Mouse (Mus musculus): ENCODE measurements around the gene Zfp112. TPM values are rescaled to one million over a fixed set of nuclear protein-coding genes. Genes with fewer than 3 reads are reported as not detected.

Zfp112 gene
- total and polyA plus RNA-seq, 3 experiments = 0.05 to 0.22 TPM; not detected in 1

DNA sequence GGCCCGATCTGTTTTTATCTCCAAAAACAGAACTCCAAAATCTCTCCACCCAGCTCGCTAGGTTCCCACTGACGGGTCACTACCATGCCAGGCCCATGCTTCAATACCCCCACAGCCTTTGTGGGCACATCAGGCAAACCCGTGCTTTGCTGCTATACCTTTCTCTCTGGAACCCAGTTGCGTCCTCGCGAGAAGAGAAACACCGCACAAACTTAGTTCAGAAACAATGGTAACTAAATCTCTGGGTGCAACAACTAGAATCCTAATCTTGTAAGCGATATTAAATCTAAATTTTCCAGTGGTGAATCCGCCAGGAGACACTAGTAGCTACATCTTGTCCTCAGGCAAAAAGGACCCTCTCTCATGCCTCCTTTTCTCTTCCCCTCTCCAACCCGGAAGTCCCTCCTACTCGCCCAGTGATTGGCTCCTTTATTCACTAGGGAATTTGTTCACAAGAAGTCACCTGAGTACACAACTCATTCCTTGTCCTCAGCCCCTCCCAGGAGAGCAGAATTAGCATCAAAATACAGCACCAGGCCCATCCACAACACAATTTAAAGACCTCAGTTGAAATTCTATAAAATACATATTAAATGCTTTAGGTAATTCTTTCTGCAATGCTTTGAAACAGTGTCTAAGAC, 24.5 kb upstream of the Zfp112 start:
- no peak for ATAC-seq (ENCODE audit: extremely low read depth, insufficient number of reproducible peaks, low FRiP score, poor library complexity, severe bottlenecking)
- H3K36me3 ChIP-seq (replicated peaks) = peaks cover 55% of the 10 kb centered on the region
- H3K4me1 ChIP-seq (ENCODE audit: insufficient read depth, low read depth, low read length) = peaks cover 21% of the 10 kb centered on the region

DNA sequence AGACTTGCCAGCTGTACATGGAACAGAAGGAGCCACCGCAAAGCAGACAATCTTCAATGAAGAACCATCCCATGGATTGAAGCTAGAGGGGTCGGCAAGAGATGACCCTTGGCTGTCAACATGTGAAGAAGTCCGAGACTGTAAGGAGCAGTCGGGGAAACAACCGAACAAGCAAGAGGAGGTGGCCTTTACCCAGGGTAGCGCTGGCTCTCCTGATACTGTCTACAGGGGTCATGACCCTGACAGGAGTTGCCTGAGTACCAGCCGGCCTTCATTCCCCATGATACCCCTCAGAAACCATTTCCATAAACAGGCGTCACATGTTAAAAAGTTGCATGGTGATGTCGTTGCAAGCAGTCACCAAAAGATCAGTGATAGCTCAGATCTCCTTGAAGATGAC, 7.7 kb upstream of the Zfp112 start:
- peaks cover 68% of the 10 kb centered on the region for H3K9me3 ChIP-seq (replicated peaks)
- H3K36me3 ChIP-seq (replicated peaks) = peaks cover 88% of the 10 kb centered on the region
- no peak for ATAC-seq (ENCODE audit: extremely low read depth, insufficient number of reproducible peaks, low FRiP score, poor library complexity, severe bottlenecking)
- DNase-seq (ENCODE audit: low spot score) = no peak
- no peak overlapping the region for H3K4me3 ChIP-seq (ENCODE audit: low read depth, low read length)
- H3K27me3 ChIP-seq (ENCODE audit: insufficient read depth, low read length) = no peaks in the 10 kb centered on the region; the same call in 1 of the 2 replicates
- H3K4me1 ChIP-seq (ENCODE audit: insufficient read depth, low read depth, low read length) = no peaks in the 10 kb centered on the region
- TF ChIP-seq POLR2AphosphoS5 (IDR thresholded peaks at IDR 0.05; ENCODE audit: insufficient replicate concordance, low read depth, low read length) = no peak
- no peak for TF ChIP-seq GATA2 (IDR thresholded peaks at IDR 0.05; ENCODE audit: borderline replicate concordance, low read depth, low read length)
- TF ChIP-seq GATA1 (IDR thresholded peaks at IDR 0.05; ENCODE audit: borderline replicate concordance, low read length) = no peak
- no peak for TF ChIP-seq TAL1 (conservative IDR thresholded peaks at IDR 0.05; ENCODE audit: low read depth, low read length)
- TF ChIP-seq CTCF (IDR thresholded peaks at IDR 0.05; ENCODE audit: low read depth, low read length) = no peak

More for the DNA sequence above, 24.5 kb upstream of the Zfp112 start:
- Histone ChIP-seq H3K4me3 (ENCODE audit: low read depth, low read length) (no peak overlapping the region), H3K9me3 (replicated peaks) (peaks cover 4% of the 10 kb centered on the region; the same call in 1 of the 2 replicates), H3K27me3 (ENCODE audit: insufficient read depth, low read length) (no peaks in the 10 kb centered on the region)
- no peak for TF ChIP-seq TAL1 (conservative IDR thresholded peaks at IDR 0.05; ENCODE audit: low read depth, low read length)
- no peak for DNase-seq (ENCODE audit: low spot score)

DNA sequence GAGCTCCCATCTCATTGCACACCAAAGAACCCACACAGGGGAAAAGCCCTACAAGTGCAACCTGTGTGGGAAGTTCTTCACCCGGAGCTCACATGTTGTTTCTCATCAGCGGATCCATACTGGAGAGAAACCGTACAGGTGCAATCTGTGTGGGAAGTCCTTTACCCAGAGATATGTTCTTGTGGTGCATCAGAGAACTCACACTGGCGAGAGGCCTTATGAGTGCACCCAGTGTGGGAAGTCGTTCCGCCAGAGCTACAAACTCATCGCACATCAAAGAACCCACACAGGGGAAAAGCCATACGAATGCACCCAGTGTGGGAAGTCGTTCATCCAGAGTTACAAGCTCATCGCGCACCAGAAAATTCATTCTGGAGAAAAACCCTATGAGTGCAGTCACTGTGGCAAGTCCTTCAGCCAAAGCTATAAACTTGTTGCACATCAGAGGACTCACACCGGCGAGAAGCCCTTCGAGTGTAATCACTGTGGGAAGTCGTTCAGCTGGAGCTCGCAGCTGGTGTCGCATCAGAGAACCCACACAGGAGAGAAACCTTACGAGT, 6.9 kb upstream of the Zfp112 start:
- Histone ChIP-seq H3K36me3 (replicated peaks) (peaks cover 80% of the 10 kb centered on the region), H3K9me3 (replicated peaks) (peaks cover 66% of the 10 kb centered on the region), H3K27me3 (ENCODE audit: insufficient read depth, low read length) (no peaks in the 10 kb centered on the region; the same call in 1 of the 2 replicates), H3K4me3 (ENCODE audit: low read depth, low read length) (no peak overlapping the region; the same call in 1 of the 2 replicates), H3K4me1 (ENCODE audit: insufficient read depth, low read depth, low read length) (no peaks in the 10 kb centered on the region)
- no peak for ATAC-seq (ENCODE audit: extremely low read depth, insufficient number of reproducible peaks, low FRiP score, poor library complexity, severe bottlenecking)
- no peak for DNase-seq (ENCODE audit: low spot score)
- TF ChIP-seq CTCF (IDR thresholded peaks at IDR 0.05; ENCODE audit: low read depth, low read length) (no peak), GATA2 (IDR thresholded peaks at IDR 0.05; ENCODE audit: borderline replicate concordance, low read depth, low read length) (no peak), POLR2AphosphoS5 (IDR thresholded peaks at IDR 0.05; ENCODE audit: insufficient replicate concordance, low read depth, low read length) (no peak), TAL1 (conservative IDR thresholded peaks at IDR 0.05; ENCODE audit: low read depth, low read length) (no peak), GATA1 (IDR thresholded peaks at IDR 0.05; ENCODE audit: borderline replicate concordance, low read length) (no peak)

DNA sequence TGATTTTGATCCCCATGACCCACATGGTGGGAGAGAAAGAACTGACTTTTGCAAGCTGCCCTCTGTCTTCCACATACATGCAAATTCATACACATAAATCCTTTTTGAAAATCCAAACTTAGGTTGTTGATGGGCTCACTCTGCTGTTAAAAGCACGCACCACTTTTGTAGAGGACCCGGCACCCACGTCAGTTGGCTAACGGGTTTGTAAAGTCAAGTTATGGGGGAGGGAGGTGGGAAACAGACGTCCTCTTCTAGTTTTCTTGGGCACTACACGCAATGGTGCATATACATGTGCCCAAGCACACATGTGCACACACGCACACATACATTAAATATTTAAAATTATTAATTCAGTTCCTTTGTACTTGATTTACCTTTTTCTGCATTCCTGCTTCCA, 1.3 kb upstream of the Zfp112 start:
- no peak for TF ChIP-seq POLR2AphosphoS5 (IDR thresholded peaks at IDR 0.05; ENCODE audit: insufficient replicate concordance, low read depth, low read length)
- TF ChIP-seq TAL1 (conservative IDR thresholded peaks at IDR 0.05; ENCODE audit: low read depth, low read length) = no peak
- TF ChIP-seq CTCF (IDR thresholded peaks at IDR 0.05; ENCODE audit: low read depth, low read length) = no peak
- no peak for TF ChIP-seq GATA1 (IDR thresholded peaks at IDR 0.05; ENCODE audit: borderline replicate concordance, low read length)
- no peak for TF ChIP-seq GATA2 (IDR thresholded peaks at IDR 0.05; ENCODE audit: borderline replicate concordance, low read depth, low read length)
- Histone ChIP-seq H3K36me3 (replicated peaks) (peaks cover 32% of the 10 kb centered on the region), H3K4me3 (ENCODE audit: low read depth, low read length) (no peak overlapping the region), H3K27me3 (ENCODE audit: insufficient read depth, low read length) (no peaks in the 10 kb centered on the region; the same call in 1 of the 2 replicates), H3K4me1 (ENCODE audit: insufficient read depth, low read depth, low read length) (no peaks in the 10 kb centered on the region), H3K9me3 (replicated peaks) (peaks cover 26% of the 10 kb centered on the region)
- ATAC-seq (ENCODE audit: extremely low read depth, insufficient number of reproducible peaks, low FRiP score, poor library complexity, severe bottlenecking) (no peak), DNase-seq (ENCODE audit: low spot score) (no peak)

DNA sequence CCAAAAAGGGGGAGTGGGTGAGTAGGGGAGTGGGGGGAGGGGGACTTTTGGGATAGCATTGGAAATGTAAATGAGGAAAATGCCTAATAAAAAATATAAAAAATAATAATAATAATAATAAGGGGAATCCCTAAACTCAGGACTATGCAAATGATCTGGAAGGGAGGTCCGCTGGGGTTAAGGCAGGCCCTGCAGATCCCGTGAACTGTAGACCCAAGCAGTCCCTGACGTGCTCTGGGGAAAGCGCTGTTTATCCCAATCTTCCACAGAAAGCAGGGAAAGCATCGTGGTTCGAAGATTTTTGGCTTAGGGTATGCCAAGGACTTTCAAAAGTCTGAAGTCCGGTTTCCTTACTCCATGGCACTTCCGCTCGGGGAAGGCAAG, 350 bp upstream of the Zfp112 start:
- TF ChIP-seq CTCF (IDR thresholded peaks at IDR 0.05; ENCODE audit: low read depth, low read length) = no peak
- TF ChIP-seq TAL1 (conservative IDR thresholded peaks at IDR 0.05; ENCODE audit: low read depth, low read length) = no peak
- no peak for TF ChIP-seq GATA2 (IDR thresholded peaks at IDR 0.05; ENCODE audit: borderline replicate concordance, low read depth, low read length)
- no peak for TF ChIP-seq GATA1 (IDR thresholded peaks at IDR 0.05; ENCODE audit: borderline replicate concordance, low read length)
- no peak for TF ChIP-seq POLR2AphosphoS5 (IDR thresholded peaks at IDR 0.05; ENCODE audit: insufficient replicate concordance, low read depth, low read length)
- Histone ChIP-seq H3K4me1 (ENCODE audit: insufficient read depth, low read depth, low read length) (no peaks in the 10 kb centered on the region), H3K36me3 (replicated peaks) (peaks cover 22% of the 10 kb centered on the region), H3K9me3 (replicated peaks) (peaks cover 17% of the 10 kb centered on the region), H3K4me3 (ENCODE audit: low read depth, low read length) (no peak overlapping the region), H3K27me3 (ENCODE audit: insufficient read depth, low read length) (no peaks in the 10 kb centered on the region)
- ATAC-seq (ENCODE audit: extremely low read depth, insufficient number of reproducible peaks, low FRiP score, poor library complexity, severe bottlenecking) (no peak), DNase-seq (ENCODE audit: low spot score) (no peak)

DNA sequence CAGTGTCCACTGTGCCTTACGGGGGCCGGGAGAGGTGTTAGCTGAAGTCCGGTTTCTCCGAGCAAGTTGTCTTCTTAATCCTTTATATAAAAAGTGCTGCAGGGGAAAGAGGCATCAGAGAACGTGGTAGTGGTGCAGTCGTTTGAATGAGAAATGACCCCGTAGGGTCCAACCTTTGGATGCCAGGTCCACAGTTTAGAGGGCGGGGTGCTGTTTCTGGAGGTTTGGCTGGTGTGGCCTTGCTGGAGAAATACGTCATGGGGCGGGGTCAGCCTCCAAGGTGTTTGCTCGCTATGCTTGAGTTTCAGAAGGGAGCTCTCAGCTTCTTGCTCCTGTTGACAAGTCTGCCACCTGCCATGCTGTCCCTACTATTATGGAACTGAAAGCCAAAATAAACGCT, 887 bp downstream of the Zfp112 start:
- H3K9me3 ChIP-seq (replicated peaks) = peaks cover 5% of the 10 kb centered on the region
- no peak for ATAC-seq (ENCODE audit: extremely low read depth, insufficient number of reproducible peaks, low FRiP score, poor library complexity, severe bottlenecking)
- H3K36me3 ChIP-seq (replicated peaks) = peaks cover 11% of the 10 kb centered on the region
- H3K4me1 ChIP-seq (ENCODE audit: insufficient read depth, low read depth, low read length) = no peaks in the 10 kb centered on the region
- no peak for TF ChIP-seq TAL1 (conservative IDR thresholded peaks at IDR 0.05; ENCODE audit: low read depth, low read length)
- TF ChIP-seq GATA1 (IDR thresholded peaks at IDR 0.05; ENCODE audit: borderline replicate concordance, low read length) = no peak
- no peak for TF ChIP-seq POLR2AphosphoS5 (IDR thresholded peaks at IDR 0.05; ENCODE audit: insufficient replicate concordance, low read depth, low read length)
- no peak for TF ChIP-seq GATA2 (IDR thresholded peaks at IDR 0.05; ENCODE audit: borderline replicate concordance, low read depth, low read length)
- no peak for TF ChIP-seq CTCF (IDR thresholded peaks at IDR 0.05; ENCODE audit: low read depth, low read length)
- no peak for DNase-seq (ENCODE audit: low spot score)
- H3K4me3 ChIP-seq (ENCODE audit: low read depth, low read length) = no peak overlapping the region
- no peaks in the 10 kb centered on the region for H3K27me3 ChIP-seq (ENCODE audit: insufficient read depth, low read length)

All from G1E (cell line).